Mouse (Mus musculus): ENCODE data around the gene Ptges2.

GRCm38 (mm10) chr2:32411407-32411806 lies 15.7 kb downstream of the Ptges2 start:
- TF ChIP-seq POLR2A (IDR thresholded peaks at IDR 0.05; ENCODE audit: low read depth, low read length) = no peak
- TF ChIP-seq CTCF (IDR thresholded peaks at IDR 0.05; ENCODE audit: extremely low read depth, insufficient read depth, insufficient read length, insufficient replicate concordance) = no peak
